Comparison of ENCODE assay signal across 1 mouse cellular context in genomic region chr3:14880277-14880676, GRCm38 (mm10).
TF ChIP-seq lines count a peak whose summit lies in the region.

No protein-coding gene starts in this region.

TF ChIP-seq in MEL, 35 proteins besides CTCF, POLR2A, EP300 and RAD21 (continued from another document):
- no peak for TF ChIP-seq BHLHE40 (IDR thresholded peaks at IDR 0.05; ENCODE audit: borderline replicate concordance, low read depth, low read length)
- no peak; the same call in 1 of the 2 replicates for TF ChIP-seq CHD1 (IDR thresholded peaks at IDR 0.05; ENCODE audit: low read depth, low read length)
- no peak for TF ChIP-seq NELFE (IDR thresholded peaks at IDR 0.05; ENCODE audit: low read depth, low read length)
- no peak; the same call in 1 of the 2 replicates for TF ChIP-seq KAT2A (conservative IDR thresholded peaks at IDR 0.05; ENCODE audit: low read depth, low read length)
- no peak for TF ChIP-seq CHD2 (IDR thresholded peaks at IDR 0.05; ENCODE audit: low read length)
- 0 out of 2 replicates have a peak, but pooled peaks have one; percentile 16 for TF ChIP-seq HCFC1 (IDR thresholded peaks at IDR 0.05; ENCODE audit: low read depth, low read length)
- TF ChIP-seq RCOR1 (IDR thresholded peaks at IDR 0.05; ENCODE audit: low read depth, low read length), result 0 out of 2 replicates have a peak, but pooled peaks have one; percentile 28
- TF ChIP-seq MAZ (IDR thresholded peaks at IDR 0.05; ENCODE audit: low read depth, low read length), result 0 out of 2 replicates have a peak, but pooled peaks have one; percentile 32
- TF ChIP-seq JUND (IDR thresholded peaks at IDR 0.05; ENCODE audit: low read depth, low read length), result no peak
- TF ChIP-seq POLR2AphosphoS2 (IDR thresholded peaks at IDR 0.05; ENCODE audit: low read length), result no peak
- TF ChIP-seq TBP (IDR thresholded peaks at IDR 0.05; ENCODE audit: low read depth, low read length), result peak; percentile 56; the same call in 1 of the 2 replicates
- no peak for TF ChIP-seq USF2 (IDR thresholded peaks at IDR 0.05; ENCODE audit: borderline replicate concordance in 1 of 2, insufficient read depth in 1 of 2, low read depth in 1 of 2, low read length in 2 of 2)
- TF ChIP-seq MAX (IDR thresholded peaks at IDR 0.05; ENCODE audit: low read length), result no peak
- TF ChIP-seq TAL1 (IDR thresholded peaks at IDR 0.05; ENCODE audit: low read length), result no peak
- no peak for TF ChIP-seq ZC3H11A (IDR thresholded peaks at IDR 0.05; ENCODE audit: low read depth, low read length)
- no peak; the same call in 1 of the 2 replicates for TF ChIP-seq MXI1 (IDR thresholded peaks at IDR 0.05; ENCODE audit: low read depth, low read length)
- no peak for TF ChIP-seq GABPA (IDR thresholded peaks at IDR 0.05; ENCODE audit: low read depth, low read length)
- TF ChIP-seq UBTF (IDR thresholded peaks at IDR 0.05; ENCODE audit: borderline replicate concordance, insufficient read depth, low read depth, low read length), result no peak
- TF ChIP-seq POLR2AphosphoS5 (IDR thresholded peaks at IDR 0.05; ENCODE audit: borderline replicate concordance, low read depth, low read length), result no peak
- TF ChIP-seq E2F4 (IDR thresholded peaks at IDR 0.05; ENCODE audit: borderline replicate concordance, low read depth, low read length), result no peak
- no peak for TF ChIP-seq ZNF384 (IDR thresholded peaks at IDR 0.05; ENCODE audit: low read depth, low read length)
